ENCODE assay signal across 12 mouse cellular contexts in genomic region chr14:89559822-89560477, GRCm38 (mm10).
"Had no signal": no experiment of that assay in that cellular context is flagged by ENCODE, and none has a peak within 500 bp of the region (broad histone marks: within the 10 kb centered on the region; RNA-seq: fewer than 3 reads in every experiment).

No protein-coding gene starts in this region.

- H3K4me1 ChIP-seq: limb, embryonic 15.5 days; liver, embryonic 12.5 days had no signal

- H3K9me3 ChIP-seq: limb, embryonic 15.5 days; liver, embryonic 12.5 days; midbrain, embryonic 12.5 days had no signal

- H3K27me3 ChIP-seq: limb, embryonic 15.5 days; liver, embryonic 12.5 days; midbrain, embryonic 12.5 days had no signal

- H3K9ac ChIP-seq: limb, embryonic 15.5 days; liver, embryonic 12.5 days; lung, embryonic 14.5 days; midbrain, embryonic 12.5 days had no signal

- DNase-seq: kidney, adult 8-10 months; kidney, postnatal 36 days; lung, embryonic 14.5 days; lung, postnatal 14 days; thymus, postnatal 36 days had no signal

- H3K4me3 ChIP-seq: layer of hippocampus, adult 2 months; left cerebral cortex, adult 2 months; limb, embryonic 15.5 days; liver, embryonic 12.5 days; midbrain, embryonic 12.5 days had no signal

- H3K36me3 ChIP-seq: limb, embryonic 15.5 days; liver, embryonic 12.5 days; midbrain, embryonic 12.5 days had no signal

- H3K27ac ChIP-seq: hindbrain, postnatal 0 days; layer of hippocampus, adult 2 months; left cerebral cortex, adult 2 months; limb, embryonic 15.5 days; liver, embryonic 12.5 days; midbrain, embryonic 12.5 days had no signal

- H3K4me2 ChIP-seq: limb, embryonic 15.5 days; liver, embryonic 12.5 days; lung, embryonic 14.5 days; midbrain, embryonic 12.5 days had no signal

- ATAC-seq: hindbrain, postnatal 0 days; liver, embryonic 12.5 days; midbrain, embryonic 16.5 days had no signal
